Mouse (Mus musculus): ENCODE measurements around the gene Casp8ap2. TPM values are rescaled to one million over a fixed set of nuclear protein-coding genes. Genes with fewer than 3 reads are reported as not detected.

Casp8ap2 gene
- polyA plus RNA-seq (2012): 5.3 and 5.7 TPM in 2 replicates

GRCm38 (mm10) chr4:32615034-32615881, at the start of gene Casp8ap2:
Gene Casp8ap2 (plus strand): TSS chr4:32615451.

DNA sequence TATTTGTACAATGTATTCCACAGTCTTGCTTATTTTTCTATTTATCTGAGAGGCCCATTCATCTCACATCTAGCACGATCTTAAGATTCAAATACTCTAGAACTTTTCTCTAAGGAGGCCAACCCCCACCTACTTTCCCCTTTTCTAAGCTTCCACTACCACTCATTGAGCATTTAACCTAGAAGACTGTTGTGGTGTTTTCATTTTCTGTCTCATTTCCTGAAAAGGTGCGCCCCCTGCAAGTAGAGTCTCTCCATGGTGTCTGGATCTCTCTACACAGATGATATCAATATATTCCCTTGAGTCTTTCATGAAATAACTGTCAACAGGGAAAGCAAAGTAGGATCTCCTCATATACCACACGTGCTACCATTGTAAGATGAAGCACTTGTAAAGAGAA, 12.6 kb upstream of the Casp8ap2 start, which contains the start of gene Gja10:
Gene Gja10, minus strand, starts transcription at position 101 of the 400 bp plus-strand sequence.

DNA sequence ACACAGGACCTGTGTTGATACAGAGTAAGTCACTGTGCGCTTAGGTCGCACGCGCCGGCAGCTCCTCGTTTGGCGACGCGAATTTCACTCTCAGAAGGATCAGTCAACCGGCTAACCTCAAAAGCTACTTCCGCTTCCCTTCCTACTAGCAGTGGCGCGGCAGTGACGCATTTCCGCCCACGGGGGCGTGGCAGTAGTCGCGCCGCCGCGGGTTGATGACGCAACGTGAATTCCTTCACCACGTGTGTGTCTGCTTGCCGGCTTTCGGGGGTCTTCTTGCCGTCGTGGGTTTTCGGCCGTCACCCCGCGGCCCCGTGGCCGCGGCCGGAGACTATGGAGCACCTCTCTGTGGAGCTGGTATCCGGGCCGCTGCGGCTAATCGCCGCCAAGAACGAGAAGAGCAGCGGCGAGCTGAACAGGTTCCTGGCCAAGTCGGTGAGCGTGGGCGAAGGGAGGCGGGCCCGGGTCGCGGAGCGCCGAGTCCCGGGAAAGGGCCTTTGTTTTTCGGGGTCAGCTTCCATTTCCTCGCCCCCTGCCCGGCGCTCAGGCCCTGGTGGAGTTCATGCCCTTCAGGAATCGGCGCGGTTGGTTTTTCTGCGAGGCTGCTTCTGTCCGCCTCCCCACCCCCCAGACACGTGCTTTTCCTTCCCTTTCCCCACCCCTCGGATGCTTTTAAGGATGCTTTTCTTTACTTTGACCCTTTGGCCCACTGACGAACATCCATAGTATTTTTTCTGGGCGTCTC, 41.8 kb downstream of the Casp8ap2 start, which contains the start of gene Mdn1:
Gene Mdn1, plus strand, starts transcription at position 202 of the 745 bp plus-strand sequence.

Other genes with a start within 250 kb of the Casp8ap2 start
- not detected in 2 replicates for gene Gja10, start 12.7 kb upstream of the Casp8ap2 start, polyA plus RNA-seq (2012)
- 1.8 and 4.7 TPM in 2 replicates for gene Mdn1, start 41.7 kb downstream of the Casp8ap2 start, polyA plus RNA-seq (2012)
- 1.8 and 3.5 TPM in 2 replicates for gene Lyrm2, start 184.8 kb downstream of the Casp8ap2 start, polyA plus RNA-seq (2012)